Mouse (Mus musculus): ENCODE measurements at regions not wholly inside any gene's neighbourhood (a gene's known extent, or its start where the extent isn't known, plus 50 kb on each side); places are given as distances from the start of the nearest gene placed in this dataset.

GRCm38 (mm10) chr2:51447616-51448015 lies 179.7 kb upstream of the Tas2r134 start:
- no peak for DNase-seq

- DNase-seq, result no peak
Measured at GRCm38 (mm10) chr2:51444386-51445080, 182.8 kb upstream of the Tas2r134 start.

DNA sequence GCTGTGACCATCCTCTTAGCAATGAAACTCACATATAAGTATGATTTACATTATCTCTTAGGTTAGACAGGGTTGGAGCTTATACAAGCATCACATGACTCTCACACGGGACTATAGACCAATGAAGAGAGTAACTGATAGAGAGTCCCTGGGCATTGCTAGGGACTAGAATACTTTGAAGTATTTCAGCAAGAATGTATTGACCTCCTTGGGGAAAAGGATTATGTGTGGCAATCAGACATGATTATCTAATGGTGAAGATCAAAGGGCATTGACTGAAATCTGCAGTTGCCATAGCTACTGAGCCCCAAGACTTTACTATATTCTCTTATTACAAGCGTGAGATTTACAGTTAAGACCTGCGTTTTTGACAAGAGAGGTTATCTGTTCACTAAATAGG lies 183.4 kb upstream of the Tas2r134 start:
- DNase-seq, result no peak

DNA sequence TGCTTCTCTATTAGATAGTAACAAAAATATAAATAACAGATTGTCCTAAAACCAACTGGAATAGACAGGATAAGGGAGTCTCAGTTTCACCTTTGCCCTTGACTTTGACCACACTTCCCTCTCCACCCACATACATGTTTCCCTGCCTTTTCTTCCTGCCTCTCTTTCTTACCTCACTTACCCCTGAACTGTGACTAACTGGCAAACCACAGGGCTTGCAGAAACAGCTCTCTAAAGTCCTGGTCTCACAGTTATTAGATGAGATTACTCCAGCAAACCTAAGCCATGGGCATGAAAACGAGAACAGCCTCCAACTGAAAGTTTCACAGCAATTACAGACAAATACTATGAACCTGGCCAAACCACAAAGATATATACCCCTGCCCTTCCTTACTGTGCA lies 188.3 kb upstream of the Tas2r134 start:
- no peak for DNase-seq

DNA sequence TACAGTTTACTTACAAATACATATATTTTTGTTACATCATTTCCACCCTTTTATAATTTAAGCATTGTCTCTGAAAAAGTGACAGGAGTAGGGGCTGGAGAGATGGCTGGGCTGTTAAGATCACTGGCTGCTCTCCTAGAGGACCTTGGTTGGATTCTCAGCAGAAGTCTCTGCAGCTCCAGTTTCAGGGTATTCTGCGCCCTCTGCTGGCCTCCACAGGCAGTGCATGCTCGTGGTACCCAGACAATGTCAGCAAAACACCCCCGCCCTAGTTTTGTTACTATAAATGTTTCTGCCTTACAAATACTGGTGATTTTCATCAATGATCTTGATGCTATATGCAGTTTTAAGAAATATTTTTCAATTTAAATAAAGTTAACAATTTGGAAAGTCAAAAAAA lies 190.7 kb upstream of the Tas2r134 start:
- DNase-seq, result peak; percentile 52

- no peak for DNase-seq
Measured at GRCm38 (mm10) chr2:51431564-51431963, 195.7 kb upstream of the Tas2r134 start.

DNA sequence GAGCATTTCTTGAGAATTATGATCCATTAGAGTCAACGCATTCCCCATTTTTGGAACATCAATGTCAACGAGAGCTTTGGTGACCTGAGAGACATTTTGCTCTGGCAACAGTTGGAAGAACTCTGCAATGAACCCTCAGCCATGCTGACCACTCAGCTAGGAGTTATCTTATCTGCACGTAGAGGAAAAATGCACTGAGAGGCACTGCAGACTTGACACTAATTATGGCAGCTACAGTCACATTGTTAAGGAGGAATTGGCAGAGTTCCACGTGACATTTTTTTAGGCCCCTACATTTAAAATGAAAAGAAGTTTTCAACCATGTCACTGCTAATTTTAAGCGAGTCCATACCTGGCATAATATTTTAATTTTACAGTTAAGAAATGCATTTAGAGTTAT lies 197.6 kb upstream of the Tas2r134 start:
- DNase-seq, result no peak

DNA sequence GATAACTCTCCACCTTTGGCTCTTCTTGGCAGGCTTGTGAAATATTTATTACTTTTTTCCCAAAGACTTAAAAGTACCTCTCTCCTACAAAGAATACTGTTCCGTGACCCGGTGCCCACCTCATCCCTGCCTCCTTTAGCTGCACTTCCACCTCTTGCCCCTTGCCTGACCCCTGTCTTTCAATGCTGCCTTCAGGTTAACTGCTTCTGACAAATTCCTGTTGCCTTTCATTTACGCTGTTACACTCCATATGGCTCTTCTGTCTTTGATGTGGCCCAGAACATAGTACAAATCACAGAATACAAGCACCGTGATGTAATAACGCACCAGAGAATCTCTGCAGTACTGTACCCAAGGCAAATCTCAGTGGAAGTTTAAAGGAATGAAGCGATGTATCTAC lies 204.9 kb upstream of the Tas2r134 start:
- DNase-seq, result no peak

- DNase-seq, result no peak
Measured at GRCm38 (mm10) chr2:51417908-51418690, 209.2 kb upstream of the Tas2r134 start.

GRCm38 (mm10) chr2:51388390-51388789 lies 238.9 kb upstream of the Tas2r134 start:
- no peak for DNase-seq

DNA sequence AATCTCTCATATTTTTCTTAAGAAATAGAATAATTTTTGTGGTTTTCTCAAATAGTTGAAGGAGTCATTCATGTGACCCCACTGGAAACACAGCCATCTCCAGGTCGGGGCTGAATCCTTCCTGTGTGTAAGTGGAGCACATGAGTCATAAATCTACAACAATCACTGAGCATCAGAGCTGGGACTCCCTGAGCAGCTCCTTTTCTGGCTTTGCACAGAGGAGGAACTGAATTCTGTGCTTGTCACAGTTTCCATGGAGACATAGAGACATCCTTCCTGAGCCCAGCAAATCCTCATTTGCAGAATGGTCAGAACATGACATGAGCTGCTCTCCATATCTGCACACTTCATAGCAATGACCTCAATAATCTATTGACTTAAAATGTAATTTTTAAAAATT lies 238.2 kb upstream of the Rnd3 start:
- no peak for DNase-seq

DNA sequence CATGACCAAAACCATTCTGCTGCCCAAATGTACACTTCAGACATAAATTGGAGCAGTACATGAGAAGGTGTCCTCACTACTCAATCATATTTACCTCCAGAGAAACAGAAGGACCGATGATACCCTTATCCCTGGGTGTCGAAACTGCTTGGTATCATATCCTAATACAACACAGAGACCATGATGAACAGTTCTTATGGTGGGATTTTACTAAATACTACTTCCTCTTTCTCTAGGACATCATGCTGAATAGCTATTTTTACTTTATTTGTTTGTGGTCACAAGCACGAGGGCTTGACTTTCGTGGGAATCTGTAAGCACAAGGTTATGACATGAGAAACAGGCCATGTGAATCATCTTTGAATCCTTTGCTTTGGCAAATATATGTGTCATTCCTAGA lies 227.7 kb upstream of the Rnd3 start:
- no peak for DNase-seq

DNA sequence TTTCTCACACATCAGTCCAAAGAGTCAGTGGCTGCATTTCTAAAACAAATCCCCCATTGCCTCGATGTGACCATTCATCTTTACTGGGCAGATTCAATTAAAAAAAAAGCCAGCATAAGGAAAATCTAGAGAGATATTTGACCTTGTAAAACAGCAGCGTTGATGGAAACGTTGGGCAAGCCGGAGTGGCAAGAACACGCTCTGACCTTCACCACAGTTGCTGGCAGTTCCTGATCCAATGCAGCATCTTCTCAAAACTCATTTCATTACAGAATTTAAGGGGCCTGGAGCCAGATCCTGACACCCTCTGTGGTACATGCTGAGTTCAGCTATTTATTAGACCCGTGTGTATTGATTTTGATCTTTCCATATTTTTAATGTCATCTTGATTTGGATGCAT lies 225.7 kb upstream of the Rnd3 start:
- no peak for DNase-seq

GRCm38 (mm10) chr2:51372771-51373170 lies 223.9 kb upstream of the Rnd3 start:
- no peak for DNase-seq

GRCm38 (mm10) chr2:51362825-51363616 lies 214.1 kb upstream of the Rnd3 start:
- no peak for DNase-seq

DNA sequence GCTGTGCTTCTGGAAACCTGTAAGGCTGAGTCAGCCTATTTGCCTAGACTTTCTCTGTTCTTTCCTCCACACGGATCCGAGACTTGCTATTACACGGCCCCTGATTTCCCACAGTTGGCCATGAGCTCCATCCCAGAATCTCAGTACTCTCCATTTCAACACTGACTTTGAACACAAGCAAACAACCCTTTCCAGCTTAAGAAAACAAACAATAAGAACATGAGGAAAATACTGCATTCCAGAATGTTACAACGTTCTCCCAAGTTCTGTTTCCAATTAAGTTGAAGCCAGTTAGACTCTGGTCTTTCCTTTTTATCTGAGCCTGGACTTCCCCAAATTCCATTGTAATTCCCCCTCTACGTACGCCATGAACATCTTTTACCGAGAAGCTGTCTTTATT lies 206.4 kb upstream of the Rnd3 start:
- DNase-seq, result no peak

- no peak for DNase-seq
Measured at GRCm38 (mm10) chr2:51354800-51355199, 205.9 kb upstream of the Rnd3 start.

DNA sequence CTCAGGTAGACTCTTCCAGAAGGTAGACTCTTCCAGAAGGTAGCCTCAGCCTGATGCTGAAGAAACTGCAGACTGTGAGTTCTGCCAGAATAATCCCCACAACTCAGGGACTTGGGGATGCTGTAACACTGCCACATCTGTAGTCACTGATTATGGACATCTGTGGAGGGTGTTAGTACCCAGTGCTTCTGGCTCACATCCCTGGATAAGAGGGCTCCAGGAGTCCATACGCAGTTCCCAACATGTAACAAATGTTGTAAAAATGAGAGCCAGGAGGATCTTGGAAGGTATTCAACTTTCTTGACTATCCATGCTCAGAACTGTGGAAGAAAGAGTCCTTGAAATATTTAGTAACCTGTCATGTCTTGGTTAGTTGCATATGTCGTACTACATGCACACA lies 200.7 kb upstream of the Rnd3 start:
- peak; percentile 31 to 44 for DNase-seq

- DNase-seq, result no peak
Measured at GRCm38 (mm10) chr2:51348774-51349173, 199.9 kb upstream of the Rnd3 start.

DNA sequence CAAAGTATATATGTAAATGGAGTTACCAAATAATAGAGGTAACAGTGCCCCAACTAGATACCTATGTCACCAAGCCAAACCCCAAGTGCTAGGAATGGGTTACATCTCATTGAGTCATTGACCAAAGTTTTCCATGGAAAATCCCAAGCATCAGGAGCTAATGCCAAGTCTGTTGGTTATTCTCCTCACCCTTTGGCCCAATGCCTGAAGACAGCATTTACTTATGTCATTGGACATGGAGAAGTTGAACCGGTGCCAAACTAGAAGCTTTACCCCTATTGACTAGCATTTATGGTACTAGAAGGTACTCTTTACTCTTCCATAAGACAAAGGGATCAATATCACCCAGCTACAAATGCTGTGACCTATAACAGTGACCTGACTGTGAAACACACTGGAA lies 198.2 kb upstream of the Rnd3 start:
- peak; percentile 8 to 12 for DNase-seq

DNA sequence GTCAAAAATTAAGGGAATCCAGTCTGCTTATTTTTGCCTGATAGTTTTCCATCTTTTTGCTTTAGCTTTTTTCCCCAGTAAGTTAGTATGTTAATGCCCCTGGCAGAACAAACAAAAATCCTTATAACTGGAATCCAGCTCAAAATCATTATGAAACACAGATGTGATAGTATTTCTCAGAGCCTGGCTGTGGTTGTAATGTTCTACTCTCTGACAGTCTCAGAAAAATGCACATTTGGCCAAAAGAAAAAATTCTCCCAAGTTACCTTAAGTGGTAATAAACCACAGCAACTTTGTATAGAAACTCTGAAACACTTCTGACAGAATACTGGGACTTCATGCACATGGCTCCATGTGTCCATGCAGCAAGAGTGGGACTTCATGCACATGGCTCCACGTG lies 193.5 kb upstream of the Rnd3 start:
- no peak for DNase-seq

DNA sequence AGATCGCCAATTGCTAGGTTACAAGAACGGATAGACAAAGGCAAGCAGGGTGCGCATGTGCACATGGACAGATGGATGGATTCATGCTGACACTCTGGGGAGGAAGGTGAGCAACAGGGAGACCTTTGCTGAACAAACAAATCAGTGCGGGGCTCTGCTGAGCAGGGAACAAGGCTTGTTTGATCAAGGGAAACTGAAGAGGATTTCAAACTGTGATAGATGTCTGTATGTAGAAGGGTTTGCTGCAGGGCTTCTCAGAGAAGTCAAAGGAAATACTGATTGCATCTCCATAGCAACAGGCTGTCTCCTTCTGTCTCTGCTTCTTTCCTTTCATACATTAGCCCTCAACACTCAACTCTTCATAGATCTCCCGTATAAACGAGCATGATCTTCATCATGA lies 185.5 kb upstream of the Rnd3 start:
- DNase-seq, result peak in 1 of 2 experiments; percentile 5

GRCm38 (mm10) chr2:51327081-51327480 lies 178.2 kb upstream of the Rnd3 start:
- DNase-seq, result no peak

- DNase-seq, result no peak
Measured at GRCm38 (mm10) chr2:51321676-51322075, 172.8 kb upstream of the Rnd3 start.

Measured in cerebellum, postnatal 10 days (tissue).